In the genomic region with DNA sequence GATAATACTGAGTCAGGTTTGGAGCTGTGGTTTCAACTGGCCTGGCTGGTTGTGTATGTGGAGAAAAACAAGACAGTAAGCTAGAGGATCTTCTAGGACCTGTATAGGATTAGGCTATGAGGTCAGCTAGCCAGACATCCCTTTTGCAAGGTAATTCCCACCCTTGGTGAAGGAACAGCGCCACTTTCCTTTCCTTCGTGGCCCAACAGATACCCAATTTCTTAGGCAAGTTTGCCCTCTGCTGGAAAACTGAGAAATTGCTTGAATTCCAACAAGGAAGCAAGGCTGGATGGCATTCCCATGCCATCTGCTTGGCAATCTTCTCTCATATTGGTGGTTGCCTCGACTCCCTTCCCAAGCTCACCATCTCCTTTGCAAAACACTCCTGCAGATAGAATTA, we compare ENCODE assay signal across 9 mouse cellular contexts.
DNase-seq lines count a peak whose midpoint lies in the region; ATAC-seq and TF ChIP-seq lines count a peak whose summit lies in the region.
"Had no signal": no experiment of that assay in that cellular context is flagged by ENCODE, and none has a peak within 500 bp of the region (broad histone marks: within the 10 kb centered on the region; RNA-seq: fewer than 3 reads in every experiment).

No protein-coding gene starts in this region.

- no peak overlapping the region for H3K9ac ChIP-seq in forebrain, embryonic 16.5 days (replicated peaks; ENCODE audit: low read depth, low read length)
- H3K9ac ChIP-seq: heart, embryonic 13.5 days had no signal

- peak; percentile 45 to 63 for DNase-seq in adrenal gland, adult 18-20 months (ENCODE audit: low spot score in 2 of 2)
- DNase-seq in adrenal gland, adult 8-10 months: no peak
- DNase-seq in brain, embryonic 18.5 days (ENCODE audit: low read depth, low spot score): peak; percentile 69
- peak; percentile 73 for DNase-seq in kidney, adult 9 months
- peak; percentile 54 for DNase-seq in limb, embryonic 10.5 days (ENCODE audit: low spot score)
- DNase-seq in ovary, adult 18-20 months (ENCODE audit: low spot score): no peak

- H3K4me2 ChIP-seq in forebrain, embryonic 16.5 days (ENCODE audit: low read length): no peak overlapping the region
- H3K4me2 ChIP-seq: heart, embryonic 13.5 days had no signal

- 8% methylated on average over 3 of the region's 3 CpGs for WGBS in forebrain, embryonic 16.5 days
- 13% methylated on average over 3 of the region's 3 CpGs for WGBS in limb, embryonic 10.5 days
- WGBS in olfactory bulb, adult 2 months: under 1% methylated on average over 3 of the region's 3 CpGs

- no peak overlapping the region for H3K4me3 ChIP-seq in forebrain, embryonic 16.5 days (replicated peaks; ENCODE audit: low read length)
- no peak overlapping the region for H3K4me3 ChIP-seq in limb, embryonic 10.5 days
- no peak overlapping the region for H3K4me3 ChIP-seq in olfactory bulb, adult 2 months (ENCODE audit: insufficient read depth, low read depth, low read length)
- H3K4me3 ChIP-seq: heart, embryonic 13.5 days had no signal

- no peaks in the 10 kb centered on the region for H3K27me3 ChIP-seq in forebrain, embryonic 16.5 days (replicated peaks; ENCODE audit: control insufficient read depth, insufficient read depth, low read length)
- peaks cover 34% of the 10 kb centered on the region for H3K27me3 ChIP-seq in limb, embryonic 10.5 days (ENCODE audit: low read depth, poor library complexity, severe bottlenecking)

- no peaks in the 10 kb centered on the region for H3K36me3 ChIP-seq in forebrain, embryonic 16.5 days (ENCODE audit: control insufficient read depth, insufficient read depth)
- H3K36me3 ChIP-seq in limb, embryonic 10.5 days: no peaks in the 10 kb centered on the region
- H3K36me3 ChIP-seq: heart, embryonic 13.5 days had no signal

- peaks cover 31% of the 10 kb centered on the region for H3K4me1 ChIP-seq in forebrain, embryonic 16.5 days (replicated peaks; ENCODE audit: control insufficient read depth, insufficient read depth, low read length)
- H3K4me1 ChIP-seq in limb, embryonic 10.5 days: peaks cover 12% of the 10 kb centered on the region
- peaks cover 28% of the 10 kb centered on the region for H3K4me1 ChIP-seq in olfactory bulb, adult 2 months (ENCODE audit: control insufficient read depth, insufficient read depth, low read length)

- ATAC-seq in forebrain, embryonic 16.5 days: peak; percentile 49

- no peak for TF ChIP-seq POLR2A in olfactory bulb, adult 2 months (IDR thresholded peaks at IDR 0.05; ENCODE audit: insufficient read depth, low read depth, low read length)

- no peak overlapping the region for H3K27ac ChIP-seq in forebrain, embryonic 16.5 days (ENCODE audit: low read length)
- H3K27ac ChIP-seq in limb, embryonic 10.5 days: no peak overlapping the region
- 0 out of 2 replicates have a peak overlapping the region, but pooled peaks have one; percentile 89 for H3K27ac ChIP-seq in olfactory bulb, adult 2 months (ENCODE audit: insufficient read depth, low read depth, low read length)
- H3K27ac ChIP-seq: heart, embryonic 13.5 days had no signal

- no peaks in the 10 kb centered on the region for H3K9me3 ChIP-seq in forebrain, embryonic 16.5 days (ENCODE audit: control insufficient read depth, low read length)
- H3K9me3 ChIP-seq in limb, embryonic 10.5 days (replicated peaks): no peaks in the 10 kb centered on the region
- H3K9me3 ChIP-seq: heart, embryonic 13.5 days had no signal

- no peak for TF ChIP-seq CTCF in olfactory bulb, adult 2 months (IDR thresholded peaks at IDR 0.05; ENCODE audit: insufficient read depth, low read depth, low read length)

Comparison
In these comparisons a context has a peak if more than half of its experiments do, and no peak if none do; other contexts are left out.
1. DNase-seq: peak in adrenal gland, adult 18-20 months (2 of 2), brain, embryonic 18.5 days (single experiment), kidney, adult 9 months (single experiment) and limb, embryonic 10.5 days (single experiment); none in adrenal gland, adult 8-10 months (single experiment) and ovary, adult 18-20 months (single experiment).